Mouse (Mus musculus) CD4-positive, CD25-positive, alpha-beta regulatory T cell, adult 4 months (primary cell): Measurements from ENCODE around the gene Gja4. TPM values are rescaled to one million over a fixed set of nuclear protein-coding genes. Genes with fewer than 3 reads are reported as not detected.

Experiments
- ATAC-seq: one replicate; pipeline ENCODE4 v1.8.0; 2017
- polyA plus RNA-seq, 2 experiments: library from polyadenylated mRNA; unstranded; fragments of 100-300 nt; shearing (Covaris generic); gene quantifications; one replicate each; pipeline ENCODE4 v1.2.1; 2017

Gja4 gene
- polyA plus RNA-seq, 2 experiments from 2014 or later: not detected

GRCm38 (mm10) chr4:127323651-127324050, 9.8 kb upstream of the Gja4 start:
- ATAC-seq: no peak

- no peak for ATAC-seq
These were observed 5.8 kb upstream of the Gja4 start for GRCm38 (mm10) chr4:127319613-127320012.

GRCm38 (mm10) chr4:127317143-127317542, 3.3 kb upstream of the Gja4 start:
- ATAC-seq: no peak

GRCm38 (mm10) chr4:127315753-127316152, 1.9 kb upstream of the Gja4 start:
- no peak for ATAC-seq

GRCm38 (mm10) chr4:127314585-127314984, 746 bp upstream of the Gja4 start:
- ATAC-seq: no peak

- no peak for ATAC-seq
These were observed 1.5 kb downstream of the Gja4 start for GRCm38 (mm10) chr4:127312349-127312748.

- ATAC-seq: no peak
These were observed 2.3 kb downstream of the Gja4 start for GRCm38 (mm10) chr4:127311561-127311960.

GRCm38 (mm10) chr4:127306915-127307314, 6.9 kb downstream of the Gja4 start:
- no peak for ATAC-seq

- ATAC-seq: no peak
These were observed 10.0 kb downstream of the Gja4 start for GRCm38 (mm10) chr4:127303796-127304195.

GRCm38 (mm10) chr4:127300503-127300902, 13.3 kb downstream of the Gja4 start:
- ATAC-seq: no peak

GRCm38 (mm10) chr4:127292631-127293030, 21.2 kb downstream of the Gja4 start:
- ATAC-seq: no peak

GRCm38 (mm10) chr4:127289039-127289548, 24.7 kb downstream of the Gja4 start:
- ATAC-seq: no peak

- no peak for ATAC-seq
These were observed 26.9 kb downstream of the Gja4 start for GRCm38 (mm10) chr4:127286907-127287306.

GRCm38 (mm10) chr4:127279241-127279640, 34.6 kb downstream of the Gja4 start:
- ATAC-seq: no peak

- no peak for ATAC-seq
These were observed 35.3 kb downstream of the Gja4 start for GRCm38 (mm10) chr4:127278451-127279001.

GRCm38 (mm10) chr4:127264183-127264554, 49.7 kb downstream of the Gja4 start:
- ATAC-seq: no peak

GRCm38 (mm10) chr4:127263438-127264182, 50.2 kb downstream of the Gja4 start:
- no peak for ATAC-seq

- no peak for ATAC-seq
These were observed 52.2 kb downstream of the Gja4 start for GRCm38 (mm10) chr4:127261601-127262000.

Other genes starting within 250 kb of the Gja4 start
- 10 to 100 TPM; 19.2 to 27.9 TPM for gene Zmym6, start 236.7 kb downstream of the Gja4 start, polyA plus RNA-seq
- gene Tmem35b, start 190.3 kb downstream of the Gja4 start, polyA plus RNA-seq: 10 to 100 TPM; 26.8 to 29.8 TPM
- gene Dlgap3, start 144.8 kb downstream of the Gja4 start, polyA plus RNA-seq: not detected
- gene Smim12, start 70.3 kb downstream of the Gja4 start, polyA plus RNA-seq: 10 to 100 TPM; 37.5 to 54.9 TPM
- under 1 TPM in 1 of 2 experiments, not detected in 1; 0.32 TPM for gene Gjb3, start 16.8 kb upstream of the Gja4 start, polyA plus RNA-seq
- not detected for gene Gjb4, start 40.0 kb upstream of the Gja4 start, polyA plus RNA-seq
- not detected for gene Gjb5, start 44.1 kb upstream of the Gja4 start, polyA plus RNA-seq